Mouse (Mus musculus) CH12F3 (cell line): ENCODE data around the gene Plk5.

Experiments used
- in situ Hi-C: fragments of 300-500 bp; cut with MboI; formaldehyde crosslinking; loops from 2 replicates; pipeline ENCODE4 v1.14.3; 2020; ENCODE audit warnings: low sequenced_read_pairs

The Plk5 gene

GRCm38 (mm10) chr10:80406684-80407501, 50.6 kb downstream of the Plk5 start, which contains the start of gene Uqcr11:
TSS of gene Uqcr11 (minus strand) at chr10:80406830.
- in situ Hi-C loops, result no loop called here

- in situ Hi-C loops, result no loop called here
These were observed 51.7 kb downstream of the Plk5 start for GRCm38 (mm10) chr10:80407924-80408323.

- in situ Hi-C loops, result no loop called here
These were observed 56.6 kb downstream of the Plk5 start for GRCm38 (mm10) chr10:80412656-80413541.
